Mouse (Mus musculus): ENCODE measurements around the gene Tmem110. TPM values are rescaled to one million over a fixed set of nuclear protein-coding genes. Genes with fewer than 3 reads are reported as not detected.

Gene Tmem110
- polyA plus RNA-seq, 1 experiment = 15.7 TPM

DNA sequence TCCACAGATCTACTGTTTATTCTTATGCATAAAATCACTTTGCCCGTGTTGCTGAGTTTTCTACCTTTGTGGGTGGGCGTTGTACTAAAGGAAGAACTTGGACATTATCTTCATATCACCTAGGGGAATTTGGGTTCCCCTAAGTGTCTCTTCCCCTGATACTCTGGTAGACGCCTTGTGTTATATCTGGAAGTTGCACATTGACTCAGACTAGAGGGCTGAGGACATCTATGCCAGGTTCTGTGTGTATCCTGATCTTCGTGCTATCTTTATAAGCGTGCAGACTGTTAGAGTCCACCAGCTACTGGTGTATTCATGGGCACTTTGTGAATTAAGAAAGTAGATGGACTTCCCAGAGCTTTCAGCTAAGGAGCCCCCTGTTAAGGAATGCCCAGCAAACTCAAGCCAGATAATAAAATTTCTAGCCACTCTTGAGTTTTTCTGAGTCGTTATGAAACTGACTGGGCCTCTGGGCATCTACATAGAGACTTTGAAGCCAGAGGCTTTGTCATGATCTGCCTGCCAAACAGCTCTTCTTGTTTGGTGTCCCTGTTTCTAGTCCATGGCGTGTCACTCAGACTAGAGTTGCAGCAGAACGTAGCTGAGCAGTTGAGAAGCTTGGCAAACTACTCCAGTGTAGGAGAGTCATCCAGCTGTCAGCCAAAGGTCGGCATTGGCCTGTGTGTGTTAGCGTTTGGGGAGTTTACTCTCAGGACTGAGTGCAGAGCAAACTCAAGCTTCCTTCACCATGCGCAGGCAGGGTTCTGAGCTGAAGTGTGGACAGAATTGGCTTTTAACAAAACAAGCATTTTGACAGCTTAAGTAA, 3.5 kb downstream of the Tmem110 start:
- H3K4me3 ChIP-seq (ENCODE audit: insufficient read depth, poor library complexity, severe bottlenecking) = no peak overlapping the region
- H3K27me3 ChIP-seq (ENCODE audit: control insufficient read depth, insufficient read depth, insufficient read length) = no peaks in the 10 kb centered on the region
- no peak overlapping the region for H3ac ChIP-seq (ENCODE audit: control insufficient read depth, insufficient read length, low read depth)
- no peaks in the 10 kb centered on the region for H3K36me3 ChIP-seq (ENCODE audit: control insufficient read depth, insufficient read depth)
- peaks cover 75% of the 10 kb centered on the region for H3K79me2 ChIP-seq (ENCODE audit: control insufficient read depth, insufficient read depth)
- peaks cover 16% of the 10 kb centered on the region for H3K79me3 ChIP-seq (ENCODE audit: low read depth)
- no peak for TF ChIP-seq CTCF (IDR thresholded peaks at IDR 0.05; ENCODE audit: control insufficient read depth, insufficient read depth, insufficient read length)
- no peak for TF ChIP-seq MAX (IDR thresholded peaks at IDR 0.05)
- no peak for TF ChIP-seq MYOD1 (IDR thresholded peaks at IDR 0.05; ENCODE audit: control insufficient read depth, insufficient read length, low read depth)
- no peak for TF ChIP-seq MYOG (IDR thresholded peaks at IDR 0.05; ENCODE audit: control insufficient read depth, extremely low read depth, insufficient read length)
- TF ChIP-seq FOSL1 (IDR thresholded peaks at IDR 0.05; ENCODE audit: insufficient read depth, low read length, poor library complexity, severe bottlenecking) = no peak
- TF ChIP-seq CEBPB (IDR thresholded peaks at IDR 0.05; ENCODE audit: low read depth) = no peak
- no peak for TF ChIP-seq USF1 (IDR thresholded peaks at IDR 0.05; ENCODE audit: low read depth)

DNA sequence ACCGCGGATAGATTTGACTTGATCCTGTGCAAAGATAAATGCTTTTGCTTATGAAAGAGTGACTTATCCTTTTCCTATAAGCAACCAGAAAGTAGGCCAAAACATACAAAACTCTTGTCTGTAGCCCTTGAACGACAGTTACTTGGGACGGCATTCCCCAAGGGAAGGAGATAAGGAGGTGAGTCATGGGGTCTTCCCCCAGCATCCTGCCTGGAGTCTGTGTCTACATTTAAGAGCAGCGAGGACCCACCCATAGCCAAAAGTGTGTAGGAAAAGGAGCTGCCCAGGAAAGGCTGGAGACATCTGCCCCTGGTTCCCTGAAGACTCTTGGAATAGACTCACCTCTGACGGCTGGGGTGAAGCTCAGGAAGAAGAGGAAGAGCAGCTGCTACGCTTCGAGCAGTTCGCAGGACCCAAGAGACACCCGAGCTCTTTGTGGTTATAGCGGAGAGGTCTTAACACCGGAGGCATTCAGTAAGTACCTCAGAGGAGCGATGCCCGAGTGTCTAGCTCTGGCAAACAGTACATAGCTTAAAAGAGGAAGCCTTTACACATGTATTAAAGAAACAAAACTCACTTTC, 12.1 kb downstream of the Tmem110 start:
- H3K36me3 ChIP-seq (ENCODE audit: control insufficient read depth, insufficient read depth) = peaks cover 6% of the 10 kb centered on the region
- H3K27me3 ChIP-seq (ENCODE audit: control insufficient read depth, insufficient read depth, insufficient read length) = no peaks in the 10 kb centered on the region
- H3K79me2 ChIP-seq (ENCODE audit: control insufficient read depth, insufficient read depth) = peaks cover 41% of the 10 kb centered on the region
- H3ac ChIP-seq (ENCODE audit: control insufficient read depth, insufficient read length, low read depth) = no peak overlapping the region
- TF ChIP-seq CTCF (IDR thresholded peaks at IDR 0.05; ENCODE audit: control insufficient read depth, insufficient read depth, insufficient read length) (no peak), MYOG (IDR thresholded peaks at IDR 0.05; ENCODE audit: control insufficient read depth, extremely low read depth, insufficient read length) (no peak), MYOD1 (IDR thresholded peaks at IDR 0.05; ENCODE audit: control insufficient read depth, insufficient read length, low read depth) (peak; percentile 84), CEBPB (IDR thresholded peaks at IDR 0.05; ENCODE audit: low read depth) (no peak), FOSL1 (IDR thresholded peaks at IDR 0.05; ENCODE audit: insufficient read depth, low read length, poor library complexity, severe bottlenecking) (no peak), MAX (IDR thresholded peaks at IDR 0.05) (no peak)
- H3K79me3 ChIP-seq (ENCODE audit: low read depth) = peaks cover 7% of the 10 kb centered on the region
- no peak overlapping the region for H3K4me3 ChIP-seq (ENCODE audit: insufficient read depth, poor library complexity, severe bottlenecking)

DNA sequence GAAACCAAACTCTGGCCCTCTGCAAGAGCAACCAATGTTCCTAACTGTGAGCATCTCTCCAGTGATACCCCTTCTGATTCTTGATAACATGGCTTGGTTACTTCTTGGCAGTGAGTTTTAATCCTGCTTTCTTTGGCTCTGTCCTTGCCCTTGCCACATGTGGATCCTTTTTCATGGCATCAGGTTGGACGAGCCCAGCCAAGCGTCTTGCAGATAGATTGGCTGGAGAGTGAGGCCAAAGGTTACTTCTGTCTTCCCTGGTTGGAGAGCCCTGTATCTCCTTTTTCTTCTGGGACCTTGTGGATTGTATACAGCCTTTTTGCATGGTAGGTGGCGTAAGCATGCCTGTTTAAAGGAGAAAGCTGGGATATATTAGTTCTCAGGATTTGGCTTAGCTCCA, 18.3 kb downstream of the Tmem110 start:
- no peaks in the 10 kb centered on the region for H3K79me3 ChIP-seq (ENCODE audit: low read depth)
- H3K27me3 ChIP-seq (ENCODE audit: control insufficient read depth, insufficient read depth, insufficient read length) = no peaks in the 10 kb centered on the region
- H3K4me3 ChIP-seq (ENCODE audit: insufficient read depth, poor library complexity, severe bottlenecking) = no peak overlapping the region
- H3K79me2 ChIP-seq (ENCODE audit: control insufficient read depth, insufficient read depth) = peaks cover 4% of the 10 kb centered on the region
- no peak for TF ChIP-seq FOSL1 (IDR thresholded peaks at IDR 0.05; ENCODE audit: insufficient read depth, low read length, poor library complexity, severe bottlenecking)
- TF ChIP-seq CTCF (IDR thresholded peaks at IDR 0.05; ENCODE audit: control insufficient read depth, insufficient read depth, insufficient read length) = no peak
- no peak for TF ChIP-seq MYOD1 (IDR thresholded peaks at IDR 0.05; ENCODE audit: control insufficient read depth, insufficient read length, low read depth)
- TF ChIP-seq USF1 (IDR thresholded peaks at IDR 0.05; ENCODE audit: low read depth) = no peak
- H3K36me3 ChIP-seq (ENCODE audit: control insufficient read depth, insufficient read depth) = no peaks in the 10 kb centered on the region
- H3ac ChIP-seq (ENCODE audit: control insufficient read depth, insufficient read length, low read depth) = no peak overlapping the region

DNA sequence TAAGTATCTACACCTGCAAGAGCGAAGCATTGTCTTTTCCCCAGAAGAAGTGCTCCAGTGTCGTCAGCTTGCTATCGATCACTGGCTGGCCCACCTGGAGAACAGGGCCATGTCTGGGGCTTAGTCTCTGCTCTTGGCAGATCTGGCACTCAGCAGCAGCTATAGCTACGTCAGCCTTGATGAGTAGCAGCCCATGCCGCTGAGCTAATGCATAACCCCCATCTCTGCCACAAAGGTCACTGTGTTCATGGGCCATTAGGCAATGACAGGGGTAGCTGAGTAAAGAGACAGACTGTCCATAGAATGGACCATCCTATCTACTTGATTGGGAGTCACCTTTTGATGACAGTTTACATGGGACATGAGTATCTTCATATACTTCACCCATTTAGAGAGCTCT, 25.1 kb downstream of the Tmem110 start:
- Histone ChIP-seq H3K79me3 (ENCODE audit: low read depth) (no peaks in the 10 kb centered on the region), H3K4me3 (ENCODE audit: insufficient read depth, poor library complexity, severe bottlenecking) (no peak overlapping the region), H3K36me3 (ENCODE audit: control insufficient read depth, insufficient read depth) (no peaks in the 10 kb centered on the region), H3K79me2 (ENCODE audit: control insufficient read depth, insufficient read depth) (no peaks in the 10 kb centered on the region), H3K27me3 (ENCODE audit: control insufficient read depth, insufficient read depth, insufficient read length) (no peaks in the 10 kb centered on the region), H3ac (ENCODE audit: control insufficient read depth, insufficient read length, low read depth) (no peak overlapping the region)
- no peak for TF ChIP-seq MYOG (IDR thresholded peaks at IDR 0.05; ENCODE audit: control insufficient read depth, extremely low read depth, insufficient read length)
- TF ChIP-seq MYOD1 (IDR thresholded peaks at IDR 0.05; ENCODE audit: control insufficient read depth, insufficient read length, low read depth) = no peak
- TF ChIP-seq MAX (IDR thresholded peaks at IDR 0.05) = no peak
- no peak for TF ChIP-seq FOSL1 (IDR thresholded peaks at IDR 0.05; ENCODE audit: insufficient read depth, low read length, poor library complexity, severe bottlenecking)
- TF ChIP-seq CEBPB (IDR thresholded peaks at IDR 0.05; ENCODE audit: low read depth) = no peak
- no peak for TF ChIP-seq CTCF (IDR thresholded peaks at IDR 0.05; ENCODE audit: control insufficient read depth, insufficient read depth, insufficient read length)
- TF ChIP-seq USF1 (IDR thresholded peaks at IDR 0.05; ENCODE audit: low read depth) = no peak

DNA sequence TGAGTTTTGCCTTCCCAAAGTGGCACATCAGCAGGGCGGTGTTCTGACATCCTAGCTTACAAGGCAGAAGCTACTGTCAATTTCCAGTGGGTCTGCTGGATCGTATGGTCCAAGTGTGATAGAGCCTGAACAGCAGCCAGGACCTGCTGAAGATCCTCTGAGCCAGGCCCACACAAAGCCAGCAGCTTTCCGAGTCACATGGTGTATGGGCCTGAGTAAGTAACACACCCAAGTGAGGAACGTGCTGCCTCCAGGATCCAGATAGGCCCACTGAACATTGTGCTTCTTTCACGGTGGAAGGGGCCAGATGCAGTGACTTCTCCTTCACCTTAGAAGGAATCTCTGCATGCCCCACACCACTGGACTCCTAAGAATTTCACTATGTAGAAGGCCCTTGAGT, 26.9 kb downstream of the Tmem110 start:
- H3K27me3 ChIP-seq (ENCODE audit: control insufficient read depth, insufficient read depth, insufficient read length) = no peaks in the 10 kb centered on the region
- H3K79me2 ChIP-seq (ENCODE audit: control insufficient read depth, insufficient read depth) = no peaks in the 10 kb centered on the region
- no peak overlapping the region for H3ac ChIP-seq (ENCODE audit: control insufficient read depth, insufficient read length, low read depth)
- TF ChIP-seq CEBPB (IDR thresholded peaks at IDR 0.05; ENCODE audit: low read depth) (no peak), FOSL1 (IDR thresholded peaks at IDR 0.05; ENCODE audit: insufficient read depth, low read length, poor library complexity, severe bottlenecking) (no peak)
- H3K4me3 ChIP-seq (ENCODE audit: insufficient read depth, poor library complexity, severe bottlenecking) = no peak overlapping the region
- no peaks in the 10 kb centered on the region for H3K36me3 ChIP-seq (ENCODE audit: control insufficient read depth, insufficient read depth)
- no peaks in the 10 kb centered on the region for H3K79me3 ChIP-seq (ENCODE audit: low read depth)

DNA sequence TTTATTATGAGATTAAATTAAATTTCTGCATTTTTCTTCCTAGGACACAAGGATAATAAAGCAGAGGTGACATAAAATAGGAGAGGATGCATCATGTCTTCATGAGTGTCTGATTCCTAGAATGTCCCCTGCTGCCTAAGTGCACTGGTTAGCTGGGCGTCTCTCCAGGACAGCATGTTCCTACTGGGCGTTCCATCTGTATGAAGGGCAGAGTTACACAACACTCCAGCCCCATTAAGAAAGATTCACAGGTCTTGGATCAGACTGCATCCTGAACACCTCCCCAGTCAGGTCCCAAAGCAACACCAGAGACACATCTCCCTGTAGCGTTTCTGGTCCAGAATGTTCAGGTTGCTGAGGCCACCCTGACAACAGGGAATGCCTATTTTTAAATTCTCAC, 29.9 kb downstream of the Tmem110 start:
- no peaks in the 10 kb centered on the region for H3K79me2 ChIP-seq (ENCODE audit: control insufficient read depth, insufficient read depth)
- H3K36me3 ChIP-seq (ENCODE audit: control insufficient read depth, insufficient read depth) = no peaks in the 10 kb centered on the region
- H3ac ChIP-seq (ENCODE audit: control insufficient read depth, insufficient read length, low read depth) = no peak overlapping the region
- TF ChIP-seq CEBPB (IDR thresholded peaks at IDR 0.05; ENCODE audit: low read depth) (no peak), USF1 (IDR thresholded peaks at IDR 0.05; ENCODE audit: low read depth) (no peak), FOSL1 (IDR thresholded peaks at IDR 0.05; ENCODE audit: insufficient read depth, low read length, poor library complexity, severe bottlenecking) (no peak), CTCF (IDR thresholded peaks at IDR 0.05; ENCODE audit: control insufficient read depth, insufficient read depth, insufficient read length) (no peak), MYOD1 (IDR thresholded peaks at IDR 0.05; ENCODE audit: control insufficient read depth, insufficient read length, low read depth) (no peak), MYOG (IDR thresholded peaks at IDR 0.05; ENCODE audit: control insufficient read depth, extremely low read depth, insufficient read length) (no peak), MAX (IDR thresholded peaks at IDR 0.05) (no peak)
- H3K27me3 ChIP-seq (ENCODE audit: control insufficient read depth, insufficient read depth, insufficient read length) = no peaks in the 10 kb centered on the region
- no peaks in the 10 kb centered on the region for H3K79me3 ChIP-seq (ENCODE audit: low read depth)
- H3K4me3 ChIP-seq (ENCODE audit: insufficient read depth, poor library complexity, severe bottlenecking) = no peak overlapping the region

Measured in C2C12 (cell line).